16 mouse cellular contexts compared by ENCODE assay signal in genomic region chr15:17831987-17832386, GRCm38 (mm10).
"Had no signal": no experiment of that assay in that cellular context is flagged by ENCODE, and none has a peak within 500 bp of the region (broad histone marks: within the 10 kb centered on the region; RNA-seq: fewer than 3 reads in every experiment).

No protein-coding gene starts in this region.

- H3K4me3 ChIP-seq: neural tube, embryonic 13.5 days; neural tube, embryonic 15.5 days; stomach, embryonic 15.5 days had no signal

- H3K4me2 ChIP-seq: neural tube, embryonic 13.5 days; neural tube, embryonic 15.5 days; stomach, embryonic 15.5 days had no signal

- H3K9me3 ChIP-seq: neural tube, embryonic 13.5 days; neural tube, embryonic 15.5 days; stomach, embryonic 15.5 days had no signal

- DNase-seq: retina, postnatal 1 day; right cerebral cortex, adult 18-20 months; right cerebral cortex, postnatal 14 days; right cerebral cortex, postnatal 25 days; right cerebral cortex, postnatal 4 days; spleen, adult 18-20 months; thymus, adult 18-20 months; thymus, adult 2 months; thymus, postnatal 14 days; thymus, postnatal 25 days; thymus, postnatal 36 days; thymus, postnatal 4 days had no signal

- H3K4me1 ChIP-seq: neural tube, embryonic 13.5 days; neural tube, embryonic 15.5 days; stomach, embryonic 15.5 days had no signal

- H3K27me3 ChIP-seq: neural tube, embryonic 13.5 days; neural tube, embryonic 15.5 days; stomach, embryonic 15.5 days had no signal

- H3K27ac ChIP-seq: neural tube, embryonic 13.5 days; neural tube, embryonic 15.5 days; stomach, embryonic 15.5 days; stomach, postnatal 0 days had no signal

- H3K9ac ChIP-seq: neural tube, embryonic 13.5 days; neural tube, embryonic 15.5 days; stomach, embryonic 15.5 days had no signal

- H3K36me3 ChIP-seq: neural tube, embryonic 13.5 days; neural tube, embryonic 15.5 days; stomach, embryonic 15.5 days had no signal
